Mouse (Mus musculus) heart, adult 2 months (tissue): ENCODE data around the gene Nek6. TPM values are rescaled to one million over a fixed set of nuclear protein-coding genes. Genes with fewer than 3 reads are reported as not detected.

Experiments
- DNase-seq, 2 experiments: peaks; one replicate each; pipeline ENCODE4 v3.0.0; 2021
- H3K27ac ChIP-seq: fragments of 200-600 bp; 2 replicates; pipeline ENCODE4 v1.8.1; 2022
- H3K27me3 ChIP-seq: fragments of 200-500 bp; 2 replicates; pipeline ENCODE4 v1.6.1; 2012; ENCODE audit warnings: mild to moderate bottlenecking, low read length, inconsistent platforms, mixed read lengths; ENCODE audit not compliant: control insufficient read depth, insufficient read depth
- H3K36me3 ChIP-seq: fragments of 200-500 bp; 2 replicates; pipeline ENCODE4 v1.6.1; 2012; ENCODE audit warnings: low read length, inconsistent platforms; ENCODE audit not compliant: control insufficient read depth, insufficient read depth
- H3K4me1 ChIP-seq: fragments of 200-500 bp; 2 replicates; pipeline ENCODE4 v1.6.1; 2011; ENCODE audit warnings: low read length; ENCODE audit not compliant: control insufficient read depth, insufficient read depth
- H3K4me3 ChIP-seq: fragments of 200-600 bp; 2 replicates; pipeline ENCODE4 v1.8.1; 2022
- H3K79me2 ChIP-seq: fragments of 200-500 bp; replicated peaks from 2 replicates; pipeline ENCODE4 v1.6.1; 2012; ENCODE audit warnings: mild to moderate bottlenecking, inconsistent platforms, low read length, moderate library complexity, mixed read lengths; ENCODE audit not compliant: control insufficient read depth, insufficient read depth
- H3K9ac ChIP-seq: fragments of 200-500 bp; 2 replicates; pipeline ENCODE4 v1.6.1; 2012; ENCODE audit warnings: low read depth, mild to moderate bottlenecking, control low read depth, inconsistent platforms, low read length, mixed read lengths
- CTCF ChIP-seq: fragments of 200-600 bp; IDR thresholded peaks from 2 replicates; pipeline ENCODE4 v1.8.1; 2022; ENCODE audit warnings: antibody characterized with exemption, mild to moderate bottlenecking, moderate library complexity
- EP300 ChIP-seq: fragments of 200-500 bp; IDR thresholded peaks from 2 replicates; pipeline ENCODE4 v1.6.1; 2011; ENCODE audit warnings: low read depth, low read length, control low read depth; ENCODE audit not compliant: insufficient read depth
- POLR2A ChIP-seq: fragments of 200-500 bp; IDR thresholded peaks from 2 replicates; pipeline ENCODE4 v1.6.1; 2011; ENCODE audit warnings: mild to moderate bottlenecking, low read depth, low read length, control low read depth; ENCODE audit not compliant: insufficient read depth
- WGBS: fragments of 180-500 bp; shearing (Covaris S2); methylation state at CpG from one replicate; pipeline ENCODE4 v1.1.7; 2018; 5-methylcytosine and 5-hydroxymethylcytosine counted together
- intact Hi-C: fragments of 180-260 bp; cut with DNase I; formaldehyde crosslinking; loops from one replicate; pipeline ENCODE4 v1.15.1; 2025
- polyA plus RNA-seq: library from polyadenylated mRNA; depleted of rRNA; stranded (reverse); fragments of >200 nt; gene quantifications from 2 replicates; pipeline ENCODE4 v1.2.3, GENCODE M21; 2012
- total RNA-seq, 2 experiments: library from RNA; stranded (reverse); gene quantifications; 2 replicates each; pipeline ENCODE4 v1.2.3; 2021

Nek6 gene
- total and polyA plus RNA-seq, 3 experiments, result 2.9 to 5.8 (median 3.3) TPM

DNA sequence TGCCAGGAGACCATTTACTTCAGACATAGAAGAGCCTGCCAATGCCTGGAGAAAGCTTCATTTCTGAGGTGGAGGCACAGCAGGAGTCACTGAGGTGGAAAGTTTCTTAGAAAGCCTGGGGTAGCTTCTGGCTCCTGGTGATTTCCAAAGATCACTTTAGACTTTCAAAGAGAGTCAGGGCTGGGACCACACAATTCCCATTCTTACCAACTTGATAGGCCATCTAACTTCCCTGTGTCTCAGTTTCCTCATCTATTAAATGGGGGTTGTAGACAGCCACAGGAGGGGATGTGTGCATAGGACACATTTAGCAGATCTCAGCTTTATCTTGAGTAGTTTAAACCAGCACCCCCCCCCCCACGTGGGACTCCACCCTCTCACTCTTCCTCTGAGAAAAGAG, 30.9 kb downstream of the Nek6 start:
- no peaks in the 10 kb centered on the region for H3K36me3 ChIP-seq
- WGBS, result 16% methylated on average over 1 of the region's 1 CpGs
- H3K79me2 ChIP-seq, result 0 out of 2 replicates have a peak, but pooled peaks cover 2% of the 10 kb centered on the region
- no peaks in the 10 kb centered on the region for H3K27me3 ChIP-seq
- H3K27ac ChIP-seq, result no peak overlapping the region
- no peak for DNase-seq
- peaks cover 24% of the 10 kb centered on the region for H3K4me1 ChIP-seq
- H3K9ac ChIP-seq, result no peak overlapping the region
- intact Hi-C loops, result no loop called here
- TF ChIP-seq POLR2A, result no peak
- TF ChIP-seq CTCF, result no peak
- no peak for TF ChIP-seq EP300
- H3K4me3 ChIP-seq, result no peak overlapping the region

DNA sequence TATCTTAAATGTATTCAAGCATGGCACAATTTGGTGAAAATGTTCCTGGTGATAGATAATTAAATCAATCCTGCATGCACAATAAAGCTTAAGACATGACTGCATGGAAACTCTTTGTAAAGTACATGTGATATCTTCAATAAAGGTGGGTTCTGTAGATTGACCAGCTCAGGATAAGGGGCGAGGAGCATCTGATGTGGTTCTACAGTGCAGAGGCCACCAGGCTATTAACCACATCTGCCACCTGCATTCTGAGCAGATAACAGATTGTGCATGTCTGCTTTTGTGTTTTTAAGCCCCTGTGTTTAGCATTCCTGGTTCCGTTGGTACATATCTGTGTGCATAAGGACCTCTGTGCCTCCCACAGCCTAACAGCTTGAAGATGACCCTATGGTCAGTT, 31.7 kb downstream of the Nek6 start:
- Histone ChIP-seq H3K79me2 (0 out of 2 replicates have a peak, but pooled peaks cover 2% of the 10 kb centered on the region), H3K27ac (no peak overlapping the region), H3K36me3 (no peaks in the 10 kb centered on the region), H3K27me3 (no peaks in the 10 kb centered on the region), H3K4me1 (peaks cover 26% of the 10 kb centered on the region), H3K4me3 (no peak overlapping the region), H3K9ac (no peak overlapping the region)
- intact Hi-C loops, result no loop called here
- no peak for TF ChIP-seq CTCF
- no peak for TF ChIP-seq EP300
- no peak for DNase-seq
- WGBS, result 97% methylated on average over 2 of the region's 2 CpGs

DNA sequence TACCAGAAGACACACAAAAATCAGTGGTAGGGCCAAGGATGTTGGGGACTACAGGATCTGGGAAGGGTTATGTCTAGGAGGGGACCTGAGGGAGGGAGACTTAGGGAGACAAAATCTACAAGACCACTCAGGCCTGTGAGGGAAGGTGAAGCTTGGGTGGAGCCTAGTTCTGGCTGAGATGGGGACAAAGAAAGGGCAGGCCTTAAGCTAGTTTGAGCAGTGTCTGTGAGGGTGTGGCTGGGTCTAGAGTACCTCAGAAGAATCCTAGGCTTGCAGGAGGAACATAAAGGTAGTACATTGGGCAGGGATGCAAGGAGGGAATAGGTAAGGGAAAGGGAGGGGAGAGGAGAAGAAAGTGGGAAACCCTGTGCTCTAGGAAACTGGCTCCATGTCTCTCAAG, 32.9 kb downstream of the Nek6 start:
- no peak for DNase-seq
- no peak overlapping the region for H3K27ac ChIP-seq
- 0 out of 2 replicates have a peak, but pooled peaks cover 2% of the 10 kb centered on the region for H3K79me2 ChIP-seq
- no peak overlapping the region for H3K9ac ChIP-seq
- no peaks in the 10 kb centered on the region for H3K36me3 ChIP-seq
- intact Hi-C loops, result no loop called here
- H3K4me1 ChIP-seq, result peaks cover 29% of the 10 kb centered on the region
- no peaks in the 10 kb centered on the region for H3K27me3 ChIP-seq
- no peak overlapping the region for H3K4me3 ChIP-seq
- TF ChIP-seq EP300 (no peak), POLR2A (no peak), CTCF (no peak)

DNA sequence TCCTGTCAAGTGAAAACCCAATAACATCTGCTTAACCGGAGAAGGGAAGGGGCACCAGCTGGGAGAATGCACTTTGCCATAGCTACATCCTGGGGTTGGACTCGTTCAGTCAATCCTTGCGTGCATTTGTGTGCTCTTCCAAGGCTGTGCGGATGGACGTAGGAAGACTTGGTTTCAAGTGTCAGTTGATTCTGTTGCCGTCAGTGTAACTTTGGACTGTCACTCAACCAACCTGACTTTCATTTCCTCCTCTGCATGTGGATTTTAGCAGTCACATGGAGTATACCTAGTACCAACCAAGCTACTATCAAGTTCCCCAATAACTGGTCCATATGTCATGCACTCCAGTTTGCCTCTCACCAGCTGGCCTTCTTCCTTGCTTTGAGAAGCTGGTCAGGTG, 33.5 kb downstream of the Nek6 start:
- Histone ChIP-seq H3K9ac (no peak overlapping the region), H3K79me2 (0 out of 2 replicates have a peak, but pooled peaks cover under 1% of the 10 kb centered on the region), H3K27me3 (no peaks in the 10 kb centered on the region), H3K4me3 (no peak overlapping the region), H3K36me3 (no peaks in the 10 kb centered on the region), H3K4me1 (peaks cover 31% of the 10 kb centered on the region), H3K27ac (no peak overlapping the region)
- 62% methylated on average over 6 of the region's 6 CpGs for WGBS
- intact Hi-C loops, result loop anchor here (5.0 kb wide), 2 partner anchors 33 to 58 kb away; partner anchors contain the start of gene Nek6
- no peak for TF ChIP-seq CTCF
- TF ChIP-seq POLR2A, result no peak
- no peak for TF ChIP-seq EP300
- DNase-seq, result no peak

DNA sequence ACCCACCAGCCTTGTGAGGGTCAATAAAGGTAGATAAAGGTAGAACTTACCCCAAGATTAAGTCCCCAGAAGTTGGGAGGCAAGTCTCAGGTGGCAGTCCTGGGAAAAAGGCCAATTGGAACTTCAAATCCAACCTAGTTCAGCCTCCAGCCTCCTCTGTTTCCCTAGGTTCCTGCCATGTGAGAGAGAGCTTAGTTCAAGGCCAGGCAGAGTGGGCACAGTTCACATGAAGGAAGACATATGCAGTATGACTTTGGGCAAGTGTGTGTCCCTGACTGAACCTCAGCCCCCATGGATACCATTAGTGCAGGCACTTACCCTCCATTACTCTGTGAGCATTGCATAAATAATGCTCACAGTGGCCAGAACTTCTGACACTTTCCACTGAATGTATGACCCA, 34.3 kb downstream of the Nek6 start:
- H3K27ac ChIP-seq, result peak overlapping the region; percentile 40
- no peak for DNase-seq
- TF ChIP-seq EP300, result no peak
- TF ChIP-seq POLR2A, result no peak
- no peak for TF ChIP-seq CTCF
- H3K79me2 ChIP-seq, result no peaks in the 10 kb centered on the region
- H3K4me3 ChIP-seq, result no peak overlapping the region
- intact Hi-C loops, result loop anchor here (5.0 kb wide), 2 partner anchors 33 to 58 kb away; partner anchors contain the start of gene Nek6
- no peaks in the 10 kb centered on the region for H3K27me3 ChIP-seq
- peaks cover 31% of the 10 kb centered on the region for H3K4me1 ChIP-seq
- no peak overlapping the region for H3K9ac ChIP-seq
- no peaks in the 10 kb centered on the region for H3K36me3 ChIP-seq

DNA sequence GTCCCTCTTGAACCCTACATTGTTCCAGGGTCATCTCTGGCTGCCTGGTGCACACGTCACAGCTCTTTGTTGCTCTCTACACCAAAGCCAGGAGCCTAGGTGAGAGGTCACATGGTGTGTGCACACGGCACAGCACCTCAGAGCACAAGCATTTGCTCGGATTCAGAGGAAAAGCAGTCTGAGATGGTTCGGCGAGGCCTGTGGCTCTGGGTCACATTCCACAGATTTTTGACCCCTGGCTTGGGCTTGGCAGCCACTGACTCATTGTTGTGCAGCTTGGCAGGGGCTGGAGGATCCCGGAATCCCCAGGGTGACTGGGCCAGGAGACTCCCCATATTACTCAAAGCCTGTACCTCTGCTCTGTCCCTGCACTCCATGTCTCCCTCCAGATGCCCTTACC, 34.8 kb downstream of the Nek6 start:
- DNase-seq, result peak; percentile 68 to 84
- H3K4me3 ChIP-seq, result no peak overlapping the region
- H3K36me3 ChIP-seq, result no peaks in the 10 kb centered on the region
- intact Hi-C loops, result loop anchor here (5.0 kb wide), 2 partner anchors 34 to 59 kb away; partner anchors contain the start of gene Nek6
- H3K79me2 ChIP-seq, result no peaks in the 10 kb centered on the region
- TF ChIP-seq CTCF (no peak), POLR2A (no peak), EP300 (peak; percentile 57; the same call in 1 of the 2 replicates)
- peak overlapping the region; percentile 40; the same call in 1 of the 2 replicates for H3K27ac ChIP-seq
- 22% methylated on average over 6 of the region's 6 CpGs for WGBS
- H3K4me1 ChIP-seq, result peaks cover 31% of the 10 kb centered on the region
- H3K27me3 ChIP-seq, result no peaks in the 10 kb centered on the region
- H3K9ac ChIP-seq, result no peak overlapping the region
